Mouse (Mus musculus): Measurements from ENCODE around the gene Ugt1a6a.

Ugt1a6a gene

DNA sequence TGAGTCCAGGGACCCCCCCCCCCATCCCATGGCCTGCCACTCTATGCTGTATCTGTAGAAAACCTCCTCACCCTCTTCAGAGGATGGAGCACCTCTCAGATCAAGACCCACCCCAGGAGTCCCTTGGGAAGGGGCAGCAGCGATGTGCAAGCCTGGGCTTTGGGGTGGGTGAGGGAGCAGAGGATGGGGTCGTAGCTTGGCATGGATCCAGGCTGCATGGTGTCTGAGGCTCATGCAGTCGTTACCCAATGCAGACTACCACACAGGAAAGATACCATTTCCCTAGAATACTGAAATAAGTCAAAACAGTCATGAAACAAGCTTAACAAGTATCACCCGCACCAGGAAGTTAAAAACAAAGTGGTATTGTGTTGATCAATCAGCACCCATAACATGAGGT is 114.0 kb downstream of the Ugt1a6a start:
- no peak for DNase-seq (ENCODE audit: low spot score in 2 of 2)

DNA sequence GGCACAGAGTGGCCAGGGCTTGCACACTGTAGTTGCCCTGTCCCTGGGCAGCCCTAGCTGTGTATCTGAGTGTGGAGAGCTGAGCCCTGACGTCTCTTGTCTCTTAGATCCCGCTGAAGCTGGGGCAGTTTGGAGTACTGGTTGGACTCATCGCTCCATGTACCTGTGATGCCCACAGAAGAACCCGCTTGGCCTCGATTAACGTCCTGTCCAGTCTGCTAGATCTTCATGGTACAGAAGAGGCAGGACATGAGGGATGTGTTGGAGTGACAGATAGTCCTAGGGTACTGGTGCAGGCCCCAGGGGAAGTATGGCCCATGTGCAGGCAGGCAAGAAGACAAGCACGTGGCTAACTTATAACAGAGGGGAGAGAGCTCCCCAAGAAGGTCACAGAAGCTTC is 115.0 kb downstream of the Ugt1a6a start:
- no peak for DNase-seq (ENCODE audit: low spot score in 2 of 2)

DNA sequence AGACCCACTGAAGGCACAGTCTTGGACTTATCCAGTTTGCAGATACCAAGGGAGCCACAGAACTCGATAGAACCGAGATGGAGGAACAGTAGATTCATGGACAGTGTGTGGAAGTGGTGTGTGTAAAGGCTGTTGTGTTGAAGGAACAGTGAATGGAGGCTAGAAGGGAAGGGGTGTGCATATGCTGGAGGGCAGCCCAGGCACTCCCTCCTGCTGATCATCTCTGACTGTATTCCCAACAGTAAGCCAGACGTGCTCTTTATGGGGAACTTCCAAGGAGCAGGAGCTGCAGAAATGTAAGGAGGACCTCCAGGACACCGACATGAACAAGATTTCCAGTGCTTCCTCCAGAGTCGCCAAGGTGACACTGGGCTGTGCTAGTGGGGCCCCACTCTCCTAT is 115.4 kb downstream of the Ugt1a6a start:
- no peak for DNase-seq (ENCODE audit: low spot score in 2 of 2)

DNA sequence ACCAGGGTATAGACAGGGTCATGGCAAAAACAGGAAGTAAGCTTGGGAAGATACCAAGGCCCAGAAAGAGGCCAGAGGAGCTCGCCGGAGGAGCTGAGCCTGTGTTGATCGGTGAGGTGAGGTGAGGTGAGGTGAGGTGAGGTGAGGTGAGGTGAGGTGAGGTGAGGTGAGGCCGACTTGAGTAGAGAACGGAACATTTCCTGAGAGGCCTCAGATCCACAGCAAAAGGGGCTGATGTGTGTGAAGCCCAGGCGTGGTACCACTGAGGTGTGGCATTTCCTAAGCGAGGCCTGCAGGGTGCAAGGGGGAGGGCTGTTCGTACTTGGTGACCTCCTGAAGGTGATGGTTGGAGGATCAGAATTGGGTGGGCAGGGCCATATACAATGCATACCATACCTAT is 118.5 kb downstream of the Ugt1a6a start:
- no peak for DNase-seq (ENCODE audit: low spot score in 2 of 2)

DNA sequence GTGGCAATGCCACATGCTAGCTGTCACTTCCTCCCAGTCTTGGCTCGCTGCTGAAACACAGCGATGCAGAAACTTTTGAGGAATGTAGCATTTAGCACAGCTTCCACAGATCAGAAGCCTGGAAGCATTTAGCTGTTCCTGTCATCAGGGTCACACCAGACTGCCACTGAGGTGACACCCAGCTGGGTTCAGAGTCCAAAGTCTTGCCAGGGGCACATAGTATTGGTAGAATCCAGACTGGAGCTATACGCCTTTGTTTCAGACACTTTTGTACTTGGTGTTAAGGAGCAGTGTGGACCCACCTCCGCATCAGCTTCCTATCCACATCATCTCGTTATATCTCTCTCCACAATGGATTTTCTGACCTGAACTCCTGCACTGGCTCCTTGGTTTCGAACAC is 118.9 kb downstream of the Ugt1a6a start:
- DNase-seq (ENCODE audit: low spot score in 2 of 2), result no peak

DNA sequence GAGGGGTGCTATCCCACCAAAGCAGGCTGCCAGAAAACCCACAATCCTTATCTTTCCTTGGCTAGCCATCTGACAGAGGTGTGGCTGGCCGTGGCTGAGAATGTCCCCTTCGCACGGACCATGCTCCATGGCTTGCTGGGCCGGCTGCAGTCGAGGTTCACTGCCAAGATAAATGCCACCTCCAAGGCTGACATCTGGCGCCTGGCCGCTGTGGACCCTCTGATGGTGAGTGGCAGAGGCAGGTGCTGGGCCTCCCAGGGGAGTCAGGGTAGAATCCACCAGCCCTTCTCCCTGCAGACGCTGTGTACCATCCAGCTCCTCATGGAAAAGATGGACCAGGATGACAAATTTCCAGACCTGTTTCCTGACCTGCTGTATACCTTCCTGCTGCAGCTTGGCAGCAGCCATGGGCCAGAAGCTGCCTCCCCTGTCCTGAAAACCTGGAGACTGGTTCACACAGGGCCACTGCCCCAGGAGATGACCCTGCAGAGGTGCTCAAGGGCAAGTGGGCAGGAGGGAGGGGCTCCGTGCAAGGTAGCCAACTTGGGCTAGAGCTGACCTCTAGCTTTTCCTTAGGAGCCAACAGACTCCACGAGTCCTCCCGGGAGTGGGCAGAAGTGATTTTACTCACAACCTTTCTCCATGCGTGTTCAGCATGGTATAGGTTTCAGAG is 120.3 kb downstream of the Ugt1a6a start:
- DNase-seq (ENCODE audit: low spot score in 2 of 2), result no peak

DNA sequence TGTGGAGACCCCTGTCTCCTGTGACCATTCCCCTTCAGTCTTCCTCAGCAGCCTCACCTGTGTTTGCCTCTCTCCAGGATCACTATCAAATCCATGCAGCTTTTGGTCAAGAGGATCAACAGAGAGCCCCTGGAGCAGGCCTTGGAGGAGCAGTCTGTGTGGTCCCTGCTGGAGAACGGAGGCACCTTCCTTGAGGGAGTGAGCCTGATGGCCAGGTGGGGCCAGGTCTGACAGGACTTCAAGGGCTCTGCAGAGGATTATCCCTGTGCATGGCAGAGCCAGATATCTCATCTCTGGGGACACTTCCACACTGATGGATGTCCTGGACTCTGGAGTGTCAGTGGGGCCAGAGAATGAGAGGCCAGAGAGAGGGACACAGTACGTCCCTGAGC is 120.9 kb downstream of the Ugt1a6a start:
- no peak for DNase-seq (ENCODE audit: low spot score in 2 of 2)

DNA sequence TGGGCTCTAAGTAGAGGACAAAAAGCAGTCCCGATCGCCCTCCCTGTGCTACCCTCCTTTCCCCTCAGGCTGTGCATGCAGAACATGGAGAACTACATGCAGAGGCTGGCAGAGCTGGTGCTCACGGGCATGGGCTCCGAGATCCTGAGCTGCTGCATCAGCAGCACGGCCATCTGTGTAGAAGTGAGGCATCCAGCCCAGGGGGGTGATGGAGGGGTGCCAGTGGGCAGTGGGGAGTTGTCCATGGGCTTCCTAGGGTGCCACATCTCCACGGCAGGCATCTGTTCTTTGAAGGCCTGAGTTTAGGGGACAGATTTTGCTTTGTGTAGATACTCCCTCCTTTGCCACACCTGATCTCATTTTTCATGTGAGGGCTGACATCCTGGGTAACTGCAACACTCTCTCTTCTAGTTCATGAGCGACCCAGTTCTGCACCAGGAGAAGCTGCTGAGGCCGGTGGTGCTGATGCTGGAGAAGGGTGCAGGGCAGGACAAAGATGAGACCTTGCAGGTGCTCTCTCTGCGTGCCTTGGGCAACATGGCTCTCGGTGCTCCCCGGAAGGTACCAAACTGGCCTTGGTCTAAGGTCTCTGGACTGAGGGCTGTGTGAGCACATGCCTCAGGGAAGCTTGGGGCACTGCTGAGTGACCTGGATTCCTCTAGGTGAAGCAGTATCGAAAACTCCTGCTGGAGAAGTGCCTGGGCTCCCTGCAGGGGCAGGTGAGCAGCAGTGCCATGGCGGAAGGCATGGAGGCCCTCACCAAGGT is 121.6 kb downstream of the Ugt1a6a start:
- DNase-seq (ENCODE audit: low spot score in 2 of 2), result no peak

DNA sequence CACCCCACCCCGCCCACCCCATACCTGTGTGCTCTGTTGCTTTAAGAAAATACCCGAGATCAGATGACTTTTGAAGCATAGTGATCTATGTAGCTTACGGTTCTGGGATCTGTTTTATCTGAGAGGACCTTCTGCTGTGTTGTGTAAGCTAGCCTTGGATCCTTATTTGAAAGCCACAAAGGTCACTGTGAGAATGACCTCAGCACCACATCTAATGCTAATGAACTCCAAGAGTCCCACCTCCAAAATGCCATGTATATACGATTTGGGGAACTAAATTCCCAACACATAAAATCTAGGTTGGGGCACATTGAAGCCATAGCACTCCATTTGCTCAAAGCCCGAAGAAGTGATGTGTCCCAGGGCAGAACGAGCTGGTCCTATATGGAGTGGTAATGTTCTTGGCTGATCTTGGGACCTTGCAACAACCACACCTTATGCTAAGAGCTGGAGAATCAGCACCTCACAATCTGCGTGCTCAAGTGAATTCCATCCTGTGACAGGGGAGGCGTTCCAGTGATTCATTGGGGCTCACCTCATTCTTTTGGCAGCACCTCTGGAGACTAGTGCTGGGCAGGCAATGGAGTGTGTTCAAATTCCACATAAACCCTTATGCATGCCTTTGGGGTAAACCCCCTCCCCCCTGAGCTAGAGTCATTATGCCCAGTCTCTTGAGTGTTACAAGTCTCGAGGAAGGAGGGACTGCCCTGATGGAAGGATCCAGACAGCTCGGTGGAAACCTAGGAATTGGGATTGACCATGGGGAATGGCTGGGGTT is 122.5 kb downstream of the Ugt1a6a start:
- DNase-seq (ENCODE audit: low spot score in 2 of 2), result no peak

DNA sequence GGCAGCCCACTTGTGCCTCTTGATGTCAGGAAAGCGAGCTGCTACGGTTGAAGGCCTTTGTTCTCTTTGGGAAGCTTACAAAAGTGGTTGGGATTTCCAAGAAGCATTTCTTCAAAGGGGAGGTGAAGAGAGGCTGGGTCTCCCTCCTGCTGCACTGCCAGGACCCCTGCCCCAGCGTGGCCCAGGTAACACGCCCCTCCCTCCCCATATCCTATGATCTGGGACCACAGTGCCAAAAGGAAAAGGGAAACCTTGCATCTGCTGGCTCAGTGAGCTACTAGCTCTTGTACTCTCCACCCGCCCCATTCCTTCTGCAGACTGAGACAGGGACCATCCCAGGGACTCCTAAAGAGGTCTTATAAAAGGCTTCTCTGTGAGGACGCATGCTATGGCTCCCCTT is 123.1 kb downstream of the Ugt1a6a start:
- DNase-seq (ENCODE audit: low spot score in 2 of 2), result no peak

DNA sequence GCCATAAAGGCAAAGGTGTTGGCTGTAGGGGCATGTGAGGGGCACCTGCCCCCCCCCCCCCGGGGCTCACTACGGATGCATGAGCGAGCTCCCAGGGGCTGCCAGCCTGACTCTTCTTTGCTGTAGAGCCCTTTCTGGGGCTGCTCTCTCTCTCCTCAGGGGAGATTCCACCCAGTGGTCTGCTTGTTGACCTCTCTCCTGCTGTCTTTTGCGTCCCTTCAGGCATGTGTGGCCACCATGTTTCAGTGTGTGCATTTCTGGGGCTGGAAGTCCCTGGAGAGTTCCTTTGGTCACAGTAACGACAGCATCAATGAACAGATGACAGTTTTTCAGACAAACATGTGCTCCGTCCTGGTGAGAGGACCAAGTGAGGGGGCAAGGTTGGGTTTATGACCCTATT is 123.8 kb downstream of the Ugt1a6a start:
- DNase-seq (ENCODE audit: low spot score in 2 of 2), result no peak

DNA sequence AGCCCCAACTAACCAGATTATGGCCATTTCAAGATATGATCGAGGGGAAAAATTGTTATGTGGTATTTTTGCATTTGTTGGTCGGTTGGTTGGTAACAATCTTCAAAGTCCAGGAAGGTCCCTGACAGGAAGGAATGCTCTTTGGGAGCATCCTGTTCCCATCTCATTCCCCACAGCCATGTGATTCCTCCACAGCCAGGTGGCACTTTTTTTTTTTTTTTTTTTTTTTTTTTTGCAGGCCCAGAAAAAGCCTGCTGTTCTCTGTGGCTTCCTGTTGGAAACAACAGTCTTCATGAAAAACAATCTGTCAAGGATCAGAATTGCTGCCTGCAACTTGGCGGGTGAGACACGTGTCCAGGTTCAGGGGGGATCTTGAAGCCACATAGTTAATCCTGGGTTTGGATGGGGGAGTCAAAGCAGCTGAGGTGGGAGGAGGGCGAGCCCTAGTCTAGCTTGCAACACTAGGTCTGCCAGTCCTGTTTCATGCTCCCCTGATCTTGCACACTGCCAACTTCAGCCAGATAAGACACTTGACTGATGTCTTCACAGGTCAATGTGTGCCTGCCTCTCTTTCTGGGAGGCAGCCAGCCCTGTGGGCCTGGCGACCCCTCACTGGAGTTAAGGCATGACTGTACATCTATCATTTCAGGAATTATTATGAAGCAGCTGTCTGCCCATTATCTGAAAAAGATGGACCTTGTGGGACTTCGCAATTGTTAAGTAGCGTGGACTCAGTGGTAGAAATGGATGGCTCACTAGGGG is 124.5 kb downstream of the Ugt1a6a start:
- peak; percentile 76 to 84 for DNase-seq (ENCODE audit: low spot score in 2 of 2)

DNA sequence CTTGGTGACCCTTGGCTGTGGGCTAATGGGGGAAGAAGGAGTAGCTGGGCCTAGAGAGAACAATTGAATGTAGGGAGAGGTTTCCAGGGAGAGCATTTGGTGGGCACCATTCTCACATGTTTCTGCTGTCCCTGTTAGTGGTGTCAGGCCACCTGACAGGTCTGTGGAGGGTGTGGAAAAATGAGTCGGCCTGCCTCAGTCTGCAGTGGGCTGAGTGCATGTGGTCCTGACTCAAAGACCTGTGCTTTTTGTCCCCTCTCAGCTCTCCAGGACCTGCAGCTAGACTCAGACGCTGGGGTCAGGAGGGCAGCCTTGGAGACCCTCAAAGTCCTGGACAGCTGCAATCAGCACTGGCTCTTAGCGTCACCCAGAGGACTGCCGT is 125.0 kb downstream of the Ugt1a6a start:
- no peak for DNase-seq (ENCODE audit: low spot score in 2 of 2)

DNA sequence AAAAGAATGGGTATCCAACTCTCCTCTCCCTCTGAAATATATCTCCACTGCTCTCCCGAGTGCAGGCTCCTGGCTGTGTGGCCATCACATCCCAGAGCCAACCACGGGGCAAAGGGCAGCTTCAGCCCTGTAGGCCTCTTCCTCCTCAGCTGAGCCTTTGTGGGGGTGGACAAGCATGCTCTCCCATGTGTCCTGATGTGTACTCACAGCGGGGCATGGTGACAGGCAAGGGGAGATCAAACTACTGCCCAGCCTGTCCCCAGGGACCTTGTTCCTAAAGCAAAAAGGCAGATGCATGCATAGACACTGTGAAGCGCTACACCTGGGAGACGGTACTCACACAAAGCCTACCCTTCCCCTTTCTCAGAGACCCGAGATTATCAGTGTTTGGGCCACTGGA is 125.5 kb downstream of the Ugt1a6a start:
- DNase-seq (ENCODE audit: low spot score in 2 of 2), result peak in 1 of 2 experiments; percentile 50

DNA sequence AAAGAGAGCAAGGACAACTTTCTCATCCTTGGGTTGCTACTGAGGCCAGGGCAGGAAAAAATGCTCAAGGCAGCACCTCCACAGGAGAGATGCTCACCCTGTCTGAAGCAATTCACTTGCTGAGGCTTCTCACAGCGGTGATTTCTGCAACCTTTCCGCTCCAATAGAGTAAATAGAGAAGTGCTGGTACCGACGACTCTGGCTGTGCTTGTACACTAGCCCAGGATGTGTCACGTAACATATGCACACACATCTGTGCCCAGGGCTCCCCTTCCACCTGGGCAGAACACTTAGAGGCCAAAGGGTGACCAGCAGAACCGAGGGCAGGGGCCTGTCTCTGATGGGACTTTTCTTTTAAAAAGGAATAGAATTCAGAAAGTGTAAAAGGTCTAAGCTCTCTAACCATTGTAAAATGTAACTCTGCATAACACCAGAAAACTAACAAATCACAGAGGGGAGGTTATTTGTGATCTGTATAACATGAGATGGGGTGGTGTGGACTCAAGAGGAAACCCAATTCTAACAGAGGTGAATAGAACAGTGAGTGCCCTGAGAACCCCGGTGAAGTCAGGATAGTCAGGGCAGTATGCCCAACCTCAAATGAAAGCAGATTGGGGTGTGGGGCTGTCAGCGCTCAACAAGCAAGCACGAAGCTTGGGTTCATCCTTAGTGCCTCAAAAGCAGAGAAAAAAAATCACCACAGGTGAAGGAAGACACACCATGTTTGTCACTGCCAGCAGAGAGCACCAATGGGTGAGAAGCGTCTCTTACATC is 126.2 kb downstream of the Ugt1a6a start:
- DNase-seq (ENCODE audit: low spot score in 2 of 2), result no peak

DNA sequence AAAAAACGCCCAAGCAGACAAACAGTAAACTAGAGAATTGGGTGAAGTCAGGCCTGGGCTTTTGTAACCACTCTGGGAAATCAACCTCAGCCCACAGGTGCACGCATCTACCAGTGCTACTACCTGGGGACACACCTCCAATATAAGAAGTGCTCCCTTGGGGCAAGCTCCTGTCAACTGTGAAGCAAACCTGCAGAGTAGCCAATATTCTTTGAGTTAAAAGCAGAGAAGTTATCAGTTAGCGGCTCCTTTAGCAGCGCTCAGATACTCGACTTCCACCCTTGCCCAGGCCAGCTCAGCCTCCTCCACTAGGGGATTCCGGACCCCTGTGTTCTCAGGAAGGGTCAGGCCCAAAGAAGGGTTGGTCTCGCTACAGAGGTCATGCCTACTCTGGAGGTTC is 127.1 kb downstream of the Ugt1a6a start:
- DNase-seq (ENCODE audit: low spot score in 2 of 2), result no peak

DNA sequence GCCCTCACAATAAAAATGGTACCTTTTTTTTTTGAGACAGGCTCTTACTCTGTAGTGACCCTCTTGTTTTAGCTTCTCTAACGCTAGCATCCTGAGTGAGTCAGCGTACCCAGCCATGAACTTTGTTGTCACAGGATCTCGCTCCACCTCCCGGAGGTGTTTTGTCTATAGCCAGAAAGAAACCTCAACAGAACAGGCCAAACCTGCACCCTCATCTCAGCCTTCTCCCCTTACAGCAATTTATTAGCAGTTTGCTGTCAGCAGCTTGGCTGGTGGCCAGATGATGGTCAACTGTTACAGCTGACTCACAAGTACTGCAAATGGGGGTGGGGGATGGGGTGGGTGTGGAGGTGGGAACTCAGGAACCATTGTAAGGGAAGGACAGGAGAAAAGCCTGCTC is 127.6 kb downstream of the Ugt1a6a start:
- DNase-seq (ENCODE audit: low spot score in 2 of 2), result peak; percentile 97 to 98

DNA sequence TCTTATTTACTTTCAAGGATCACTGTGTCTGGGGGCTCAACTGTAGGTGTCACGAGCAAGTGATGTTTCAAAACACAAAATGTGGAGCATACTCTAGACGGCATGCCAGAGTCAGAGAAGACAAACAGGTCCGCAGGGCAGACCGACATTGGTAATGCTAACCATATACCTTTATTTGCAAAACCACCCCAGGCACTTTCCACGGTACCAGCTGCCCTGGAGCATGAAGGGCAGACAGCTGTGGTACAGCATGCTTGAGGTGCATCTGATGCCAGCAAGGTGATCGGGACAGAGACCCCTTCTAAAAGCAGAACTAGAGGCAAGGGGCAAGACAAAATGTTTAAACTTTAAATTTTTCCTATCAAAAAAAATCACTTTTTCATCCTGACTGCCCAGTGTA is 128.4 kb downstream of the Ugt1a6a start:
- DNase-seq (ENCODE audit: low spot score in 2 of 2), result no peak

DNA sequence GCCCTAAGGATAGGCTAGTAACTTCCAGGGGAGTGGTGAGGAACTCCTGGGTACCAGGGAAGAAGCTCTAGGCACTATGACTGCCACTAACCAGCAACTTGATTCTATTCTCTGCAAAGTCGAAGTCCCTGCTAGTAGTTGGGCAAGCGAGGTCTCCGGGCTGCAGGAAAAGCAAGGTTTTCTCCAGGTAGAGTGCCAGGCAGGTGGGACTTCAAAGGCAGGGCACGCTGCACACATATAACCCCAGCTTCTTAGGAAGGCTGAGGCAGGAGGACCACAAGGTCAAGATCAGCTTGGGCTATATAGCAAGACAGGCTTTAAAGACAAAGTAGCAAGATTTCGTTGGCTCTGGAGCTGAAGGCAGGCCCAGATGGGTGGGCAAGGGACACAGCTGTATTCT is 129.2 kb downstream of the Ugt1a6a start:
- DNase-seq (ENCODE audit: low spot score in 2 of 2), result no peak

DNA sequence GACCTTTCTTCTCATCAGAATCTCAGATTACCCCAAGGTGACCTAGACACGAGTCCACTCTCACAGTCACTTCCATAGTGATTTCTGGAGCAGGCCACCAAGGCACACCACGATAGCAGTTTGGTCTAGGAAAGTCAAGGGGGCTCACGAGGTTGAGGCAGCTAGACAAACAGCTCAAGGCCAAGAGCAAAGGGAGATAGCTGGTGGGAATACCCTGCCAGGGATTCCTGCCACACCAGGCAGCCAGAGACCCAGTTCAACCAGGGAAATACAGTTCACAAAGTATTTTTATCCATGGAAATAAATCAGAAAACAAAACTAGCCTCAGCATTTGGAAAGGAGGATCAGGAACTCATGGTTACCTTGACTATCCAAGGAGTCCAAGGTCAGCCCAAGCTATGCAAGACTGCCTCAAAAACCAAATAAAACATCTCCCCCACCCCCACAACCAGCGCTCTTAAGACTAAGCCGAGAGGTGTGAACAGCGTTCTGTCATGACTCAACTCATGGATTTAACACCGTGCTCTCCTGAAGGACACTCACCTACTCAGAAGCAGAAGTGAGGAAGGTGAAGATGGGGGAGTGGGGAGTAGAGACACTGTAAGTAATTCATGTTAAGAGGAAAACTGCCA is 129.7 kb downstream of the Ugt1a6a start:
- no peak for DNase-seq (ENCODE audit: low spot score in 2 of 2)

DNA sequence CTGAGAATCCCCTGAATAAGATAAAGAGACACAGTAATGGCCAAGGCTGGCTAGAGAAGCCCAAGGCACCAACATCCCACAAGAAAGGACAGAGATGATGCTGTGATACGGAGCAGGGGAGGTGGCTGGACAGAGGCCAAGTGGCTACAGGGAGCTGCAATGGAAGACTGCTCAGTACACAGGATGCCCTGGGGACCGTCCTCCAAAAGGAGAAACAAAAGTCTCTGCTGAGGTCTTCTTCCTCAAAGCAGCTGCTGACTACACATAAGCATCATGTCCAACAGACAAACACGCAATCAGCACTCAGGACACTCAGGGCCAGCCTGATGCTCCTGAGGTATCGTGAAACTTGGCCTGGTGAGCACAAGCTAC is 130.2 kb downstream of the Ugt1a6a start:
- DNase-seq (ENCODE audit: low spot score in 2 of 2), result no peak
